Mouse (Mus musculus): ENCODE results near the gene Phlda2. TPM values are rescaled to one million over a fixed set of nuclear protein-coding genes. Genes with fewer than 3 reads are reported as not detected.
"Not testable (repeated sequence)": the region's sequence is repeated elsewhere in the genome, so short reads cannot be mapped to it uniquely, and the experiment has no call there.

The Phlda2 gene
- polyA plus RNA-seq (2016; fragmentation: Nextera tagmentation; extraction: Ambion mirVana): 3.3 TPM in 2 replicates

DNA sequence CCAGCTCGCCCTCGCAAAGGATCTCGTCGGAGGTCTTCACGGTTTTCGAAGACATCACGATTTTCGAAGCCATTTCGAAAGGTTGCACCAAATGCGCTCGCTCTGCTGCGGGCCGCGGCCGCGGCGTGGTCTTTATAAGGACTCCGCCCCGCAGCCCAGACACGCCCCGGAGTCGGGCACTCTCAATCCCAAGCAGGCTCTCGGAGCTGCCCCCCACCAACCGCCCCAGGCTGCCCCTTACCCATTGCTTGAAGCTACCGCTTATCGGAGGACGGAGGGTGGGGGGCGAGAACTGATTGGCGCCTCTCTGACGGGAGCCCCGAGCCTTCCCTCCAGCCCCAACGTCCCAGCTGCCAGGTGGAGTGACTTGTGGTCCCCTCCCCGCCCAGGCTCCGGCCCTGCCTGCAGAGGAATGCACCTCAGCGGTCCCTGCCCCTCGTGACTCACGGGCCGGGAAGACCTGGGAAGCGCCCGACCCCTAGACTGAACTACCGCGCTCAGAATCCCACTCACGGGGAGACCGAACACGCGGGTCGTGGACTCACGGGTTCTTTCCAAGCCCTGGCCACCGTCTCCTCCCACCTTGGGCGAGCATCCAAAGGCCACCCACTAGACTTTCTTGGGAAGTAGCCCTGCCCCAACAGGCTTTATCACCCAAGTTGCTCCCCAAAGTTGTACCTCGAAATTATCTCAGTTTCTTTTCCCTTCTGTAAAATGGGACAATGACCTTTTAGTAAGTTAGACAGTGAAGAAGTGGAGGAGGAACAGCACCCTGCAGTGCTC is at the start of gene Phlda2:
TSS of gene Phlda2 (minus strand) at position 733 of the 783 bp plus-strand sequence.
- H3K4me1 ChIP-seq: peaks cover 15% of the 10 kb centered on the region
- 4% methylated on average over 51 of the region's 51 CpGs for WGBS
- H3K27me3 ChIP-seq: peaks cover 68% of the 10 kb centered on the region
- no peak within 1 kb of the TSS for H3K27ac ChIP-seq
- peak within 1 kb of the TSS; percentile 37 for H3K4me3 ChIP-seq
- no peaks in the 10 kb centered on the region for H3K36me3 ChIP-seq
- no peak for ATAC-seq (ENCODE audit: low FRiP score)
- no peaks in the 10 kb centered on the region for H3K9me3 ChIP-seq (replicated peaks)
- peak within 1 kb of the TSS; percentile 67 for H3K4me2 ChIP-seq (replicated peaks)
- H3K9ac ChIP-seq: 0 out of 2 replicates have a peak within 1 kb of the TSS, but pooled peaks have one; percentile 15

DNA sequence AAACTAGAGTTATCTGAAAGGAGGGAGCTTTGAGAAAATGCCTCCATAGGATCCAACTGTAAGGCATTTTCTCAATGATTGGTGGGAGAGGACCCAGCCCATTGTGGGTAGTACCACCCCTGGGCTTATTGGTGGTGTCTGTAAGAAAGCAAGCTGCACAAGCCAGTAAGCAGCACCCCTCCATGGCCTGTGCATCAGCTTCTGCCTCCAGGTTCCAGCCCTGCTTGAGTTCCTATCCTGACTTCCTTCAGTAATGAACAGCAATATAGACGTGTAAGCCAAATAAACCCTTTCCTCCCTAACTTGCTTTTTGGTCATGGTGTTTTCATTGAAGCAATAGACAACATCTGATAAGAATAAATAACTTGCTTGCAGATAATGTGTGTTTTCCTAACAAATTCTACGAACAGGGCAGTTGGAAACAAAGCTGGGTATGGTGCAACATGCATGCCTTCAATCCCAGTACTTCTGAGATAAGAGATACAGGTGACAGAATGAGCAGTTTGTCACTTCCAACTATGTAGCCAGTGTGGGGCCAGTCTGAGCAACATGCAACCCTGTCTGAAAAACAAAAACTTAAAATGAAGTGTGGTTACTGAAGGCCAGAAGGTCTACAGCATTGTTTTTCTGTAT is 46.8 kb upstream of the Phlda2 start:
- H3K27ac ChIP-seq: peak overlapping the region; percentile 75
- peaks cover 21% of the 10 kb centered on the region for H3K4me1 ChIP-seq
- peak overlapping the region; percentile 96 for H3K4me3 ChIP-seq
- no peaks in the 10 kb centered on the region for H3K9me3 ChIP-seq (replicated peaks)
- peaks cover 7% of the 10 kb centered on the region for H3K36me3 ChIP-seq
- peak; percentile 3; the same call in 1 of the 2 replicates for ATAC-seq (ENCODE audit: low FRiP score)
- H3K9ac ChIP-seq: peak overlapping the region; percentile 69
- no peaks in the 10 kb centered on the region for H3K27me3 ChIP-seq
- peak overlapping the region; percentile 78 for H3K4me2 ChIP-seq (replicated peaks)
- WGBS: 34% methylated on average over 2 of the region's 2 CpGs

DNA sequence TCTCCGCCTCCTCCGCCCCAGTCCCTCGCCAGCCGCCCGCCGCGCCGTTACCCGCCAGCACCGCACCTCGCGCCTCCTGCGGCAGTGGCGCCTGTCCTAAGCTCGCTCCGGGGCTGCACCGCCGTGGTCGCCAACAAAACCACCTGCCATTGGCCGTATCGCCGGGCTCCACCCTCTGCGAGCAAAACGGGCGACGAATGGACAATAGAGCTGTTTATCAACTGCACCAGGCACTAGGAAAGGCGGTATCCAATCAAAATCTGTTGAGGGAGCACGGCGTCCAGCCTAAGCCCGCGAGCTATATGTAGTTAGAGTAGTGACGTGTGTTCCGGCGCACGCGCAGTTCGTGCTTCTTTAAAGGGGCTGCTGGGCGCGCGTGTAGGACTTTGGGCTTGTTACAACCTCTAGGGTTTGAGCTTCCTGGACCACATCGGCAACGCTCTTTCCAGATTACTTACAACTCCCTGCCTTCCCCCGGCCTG is 46.1 kb upstream of the Phlda2 start, which contains the start of gene Nap1l4:
TSS of gene Nap1l4 (minus strand) at position 131 of the 482 bp plus-strand sequence.
- H3K27me3 ChIP-seq: no peaks in the 10 kb centered on the region
- H3K27ac ChIP-seq: peak within 1 kb of the TSS; percentile 93
- H3K4me2 ChIP-seq (replicated peaks): peak within 1 kb of the TSS; percentile 78
- ATAC-seq (ENCODE audit: low FRiP score): peak; percentile 98
- under 1% methylated on average over 39 of the region's 43 CpGs for WGBS
- peaks cover 21% of the 10 kb centered on the region for H3K4me1 ChIP-seq
- peak within 1 kb of the TSS; percentile 96 for H3K4me3 ChIP-seq
- H3K9me3 ChIP-seq (replicated peaks): no peaks in the 10 kb centered on the region
- H3K9ac ChIP-seq: peak within 1 kb of the TSS; percentile 90
- H3K36me3 ChIP-seq: no peaks in the 10 kb centered on the region

DNA sequence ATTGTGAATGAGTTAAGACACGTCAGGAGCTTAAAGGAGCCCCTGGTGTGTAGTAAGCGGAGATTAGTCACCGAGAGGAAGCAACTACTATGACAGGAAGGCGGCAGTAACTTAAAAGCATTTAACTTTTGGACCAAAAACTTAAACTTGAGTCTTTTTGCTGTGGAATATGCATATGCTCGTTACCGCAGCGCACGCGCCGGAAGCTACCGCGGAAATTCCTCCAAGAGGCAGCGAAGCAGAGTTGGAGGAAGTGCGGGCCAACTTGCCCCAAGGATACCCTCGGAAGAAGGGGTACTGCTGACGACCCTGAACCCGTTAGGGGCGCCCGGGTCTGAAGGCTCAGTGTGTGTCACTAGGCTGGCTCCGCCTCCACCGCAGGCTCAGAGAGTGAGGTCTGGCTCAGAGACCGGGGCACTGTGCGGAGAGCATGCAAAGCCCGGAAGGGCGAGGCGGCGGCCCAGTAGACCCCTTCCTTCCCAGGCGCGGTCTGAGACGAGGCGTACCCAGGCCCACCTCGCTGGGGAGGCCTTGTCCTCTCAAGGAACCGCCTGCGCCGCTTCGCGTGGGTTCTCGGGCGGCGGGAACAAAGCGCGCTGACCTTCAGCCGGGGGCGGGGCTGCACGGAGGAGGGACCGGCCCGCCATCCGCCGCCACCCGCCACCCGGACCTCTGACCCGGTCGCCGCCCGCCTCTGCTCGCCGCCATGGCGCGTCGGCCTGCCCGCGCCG is 45.4 kb upstream of the Phlda2 start:
- ATAC-seq (ENCODE audit: low FRiP score): peak; percentile 84
- no peaks in the 10 kb centered on the region for H3K36me3 ChIP-seq
- H3K27me3 ChIP-seq: no peaks in the 10 kb centered on the region
- H3K9ac ChIP-seq: peak overlapping the region; percentile 90
- no peaks in the 10 kb centered on the region for H3K9me3 ChIP-seq (replicated peaks)
- peaks cover 21% of the 10 kb centered on the region for H3K4me1 ChIP-seq
- peak overlapping the region; percentile 78 for H3K4me2 ChIP-seq (replicated peaks)
- peak overlapping the region; percentile 93 for H3K27ac ChIP-seq
- WGBS: under 1% methylated on average over 45 of the region's 63 CpGs
- peak overlapping the region; percentile 96 for H3K4me3 ChIP-seq

DNA sequence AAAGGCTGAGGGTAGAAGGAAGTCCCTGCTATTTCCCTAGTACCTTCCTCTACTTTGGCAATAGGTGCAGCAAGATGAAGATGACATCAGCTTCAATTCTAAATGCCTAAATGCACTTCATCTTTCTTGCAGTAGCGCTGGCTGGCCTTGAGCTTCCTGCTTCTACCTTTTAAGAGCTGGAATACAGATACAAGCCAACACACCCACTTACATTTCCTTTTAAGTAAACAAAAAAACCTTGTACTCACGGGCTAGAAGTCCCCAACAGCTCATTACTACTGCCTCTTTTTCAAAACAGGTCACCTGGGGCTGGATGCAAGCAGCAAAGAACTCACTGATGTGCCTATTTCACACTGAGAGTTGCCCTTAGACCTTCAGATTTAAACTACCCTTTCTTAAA is 43.6 kb upstream of the Phlda2 start:
- Histone ChIP-seq H3K4me1 (peaks cover 21% of the 10 kb centered on the region), H3K36me3 (no peaks in the 10 kb centered on the region), H3K9ac (no peak overlapping the region), H3K27me3 (no peaks in the 10 kb centered on the region), H3K4me2 (replicated peaks) (no peak overlapping the region), H3K4me3 (no peak overlapping the region), H3K9me3 (replicated peaks) (no peaks in the 10 kb centered on the region), H3K27ac (no peak overlapping the region)
- WGBS: 80% methylated on average over 2 of the region's 2 CpGs
- no peak for ATAC-seq (ENCODE audit: low FRiP score)

DNA sequence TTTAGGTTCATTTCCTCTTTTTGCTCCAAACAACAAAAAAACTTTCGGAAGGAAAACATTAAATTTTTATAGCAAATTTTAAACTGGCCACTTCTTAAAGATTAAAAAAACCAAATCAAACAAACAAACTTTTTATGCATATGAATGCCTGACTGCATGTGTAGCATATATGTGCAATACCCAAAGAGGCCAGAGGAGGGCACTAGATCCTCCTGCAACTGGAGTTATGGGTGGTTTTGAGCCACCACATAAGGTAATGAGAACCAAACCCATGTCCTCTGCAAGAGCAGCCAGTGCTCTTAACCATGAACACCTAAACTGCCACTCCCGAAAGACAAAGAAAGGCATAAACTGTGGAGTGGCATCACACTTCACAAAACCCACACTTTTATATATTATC is 41.4 kb upstream of the Phlda2 start:
- no peaks in the 10 kb centered on the region for H3K27me3 ChIP-seq
- H3K4me1 ChIP-seq: peaks cover 15% of the 10 kb centered on the region
- H3K27ac ChIP-seq: no peak overlapping the region
- no peak overlapping the region for H3K9ac ChIP-seq
- peaks cover 12% of the 10 kb centered on the region; the same call in 1 of the 2 replicates for H3K36me3 ChIP-seq
- no peak overlapping the region for H3K4me2 ChIP-seq (replicated peaks)
- 96% methylated on average over 2 of the region's 2 CpGs for WGBS
- no peak for ATAC-seq (ENCODE audit: low FRiP score)
- no peaks in the 10 kb centered on the region for H3K9me3 ChIP-seq (replicated peaks)
- H3K4me3 ChIP-seq: no peak overlapping the region

DNA sequence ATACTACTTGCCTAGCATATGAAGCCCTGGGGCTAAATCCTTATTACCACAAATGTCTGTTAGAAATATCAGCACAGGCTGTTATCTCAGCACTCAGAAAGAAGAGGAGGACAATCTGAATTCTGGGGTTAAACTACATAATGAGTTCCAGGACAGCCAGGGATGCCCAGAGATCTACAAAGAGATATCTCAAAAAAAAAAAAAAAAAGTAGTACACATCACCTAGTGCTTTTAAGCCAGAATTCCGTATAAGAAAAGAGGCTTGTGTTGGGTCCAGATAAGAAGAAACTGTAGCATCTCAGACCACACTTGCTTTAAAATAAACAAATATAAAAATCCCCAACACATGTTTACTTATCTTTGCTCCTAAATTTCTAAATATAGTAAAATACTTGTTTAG is 35.7 kb upstream of the Phlda2 start:
- H3K4me1 ChIP-seq: no peaks in the 10 kb centered on the region
- H3K9me3 ChIP-seq (replicated peaks): no peaks in the 10 kb centered on the region
- no peak overlapping the region for H3K9ac ChIP-seq
- no peak for ATAC-seq (ENCODE audit: low FRiP score)
- peaks cover 61% of the 10 kb centered on the region for H3K36me3 ChIP-seq
- H3K4me2 ChIP-seq (replicated peaks): no peak overlapping the region
- no peaks in the 10 kb centered on the region for H3K27me3 ChIP-seq
- WGBS: 69% methylated on average over 1 of the region's 1 CpGs
- H3K27ac ChIP-seq: no peak overlapping the region
- no peak overlapping the region for H3K4me3 ChIP-seq

DNA sequence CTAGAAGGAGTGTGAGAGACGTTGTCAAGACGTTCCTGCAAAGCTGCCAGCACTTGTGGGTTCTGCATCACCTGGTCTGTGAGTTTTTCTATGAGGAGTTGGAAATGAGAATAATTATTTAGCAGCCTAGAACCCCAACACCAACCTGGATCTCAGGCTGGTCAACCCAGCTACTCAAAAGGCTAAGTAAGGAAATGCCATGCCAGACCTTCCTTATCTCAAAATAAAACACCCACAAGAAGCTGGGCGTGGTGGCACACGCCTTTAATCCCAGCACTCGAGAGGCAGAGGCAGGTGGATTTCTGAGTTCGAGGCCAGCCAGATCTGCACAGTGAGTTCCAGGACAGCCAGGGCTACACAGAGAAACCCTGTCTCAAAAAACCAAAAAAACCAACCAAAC is 35.3 kb upstream of the Phlda2 start:
- H3K4me1 ChIP-seq; H3K4me3 ChIP-seq; H3K9me3 ChIP-seq (replicated peaks); H3K4me2 ChIP-seq (replicated peaks); H3K27ac ChIP-seq; ATAC-seq (ENCODE audit: low FRiP score); H3K27me3 ChIP-seq; H3K9ac ChIP-seq: not testable (repeated sequence)
- H3K36me3 ChIP-seq: peaks cover 66% of the 10 kb centered on the region
- 93% methylated on average over 6 of the region's 6 CpGs for WGBS

DNA sequence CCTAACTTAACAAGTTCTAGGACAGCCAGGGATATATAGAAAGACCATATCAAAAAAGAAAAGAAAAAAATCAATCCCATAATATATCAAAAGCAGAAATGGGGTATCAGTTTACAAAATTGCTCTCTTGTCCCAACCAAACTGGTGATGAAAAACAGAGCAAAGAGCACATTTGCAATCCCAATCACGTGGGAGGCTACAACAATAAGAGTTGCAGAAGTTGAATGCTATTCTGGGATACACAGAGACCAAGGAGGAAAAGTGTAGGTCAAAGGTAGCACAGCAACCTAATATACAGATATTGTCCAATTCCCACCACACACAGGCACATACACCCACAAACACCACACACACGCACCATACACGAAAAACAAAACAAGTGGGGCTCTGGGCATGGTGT is 33.3 kb upstream of the Phlda2 start:
- Histone ChIP-seq H3K27ac (no peak overlapping the region), H3K4me3 (no peak overlapping the region), H3K9ac (no peak overlapping the region), H3K27me3 (no peaks in the 10 kb centered on the region), H3K4me1 (no peaks in the 10 kb centered on the region), H3K36me3 (peaks cover 83% of the 10 kb centered on the region), H3K4me2 (replicated peaks) (no peak overlapping the region), H3K9me3 (replicated peaks) (no peaks in the 10 kb centered on the region)
- 92% methylated on average over 3 of the region's 3 CpGs for WGBS
- ATAC-seq (ENCODE audit: low FRiP score): no peak

DNA sequence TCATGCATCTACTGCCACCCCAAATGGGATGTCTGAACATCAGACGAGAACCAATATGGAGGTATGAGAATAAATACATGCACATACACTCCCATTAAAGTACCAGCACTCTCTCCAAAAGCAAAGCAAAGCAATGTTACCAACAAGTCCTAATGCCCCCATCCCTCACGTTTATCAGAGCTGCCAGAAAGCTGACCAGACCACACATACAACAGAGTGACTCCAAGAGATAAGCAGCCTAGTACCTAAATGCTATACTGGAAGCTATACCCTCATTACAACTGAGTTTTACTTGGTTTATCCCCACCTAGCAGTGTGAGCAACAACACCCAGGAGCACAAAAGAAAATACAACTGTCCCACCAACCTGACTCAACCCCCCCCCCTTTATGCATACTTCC is 30.3 kb upstream of the Phlda2 start:
- H3K27me3 ChIP-seq: no peaks in the 10 kb centered on the region
- H3K9ac ChIP-seq: no peak overlapping the region
- H3K4me2 ChIP-seq (replicated peaks): no peak overlapping the region
- no peak overlapping the region for H3K27ac ChIP-seq
- 89% methylated on average over 2 of the region's 2 CpGs for WGBS
- H3K9me3 ChIP-seq (replicated peaks): no peaks in the 10 kb centered on the region
- H3K4me3 ChIP-seq: no peak overlapping the region
- H3K4me1 ChIP-seq: no peaks in the 10 kb centered on the region
- peaks cover 96% of the 10 kb centered on the region for H3K36me3 ChIP-seq
- no peak for ATAC-seq (ENCODE audit: low FRiP score)

DNA sequence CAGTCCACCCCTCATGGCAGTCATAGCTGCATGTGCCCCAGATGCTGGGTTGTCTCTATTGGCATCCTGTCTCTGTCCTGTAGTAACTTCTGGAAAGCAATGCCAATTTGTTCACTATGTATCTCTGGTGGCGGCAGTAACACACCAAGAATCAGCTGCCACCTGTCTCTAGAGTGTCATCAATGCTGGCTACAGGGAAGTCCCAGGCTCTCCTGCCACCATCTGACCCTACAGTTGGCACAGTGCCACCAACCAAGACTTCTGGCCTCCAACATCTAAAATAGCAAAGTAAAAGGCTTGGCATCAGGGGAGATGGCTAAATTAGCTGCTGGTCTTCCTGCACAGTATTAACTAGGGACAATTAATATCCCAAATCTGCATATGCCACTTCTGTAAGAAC is 29.5 kb upstream of the Phlda2 start:
- 90% methylated on average over 1 of the region's 1 CpGs for WGBS
- ATAC-seq (ENCODE audit: low FRiP score): no peak

DNA sequence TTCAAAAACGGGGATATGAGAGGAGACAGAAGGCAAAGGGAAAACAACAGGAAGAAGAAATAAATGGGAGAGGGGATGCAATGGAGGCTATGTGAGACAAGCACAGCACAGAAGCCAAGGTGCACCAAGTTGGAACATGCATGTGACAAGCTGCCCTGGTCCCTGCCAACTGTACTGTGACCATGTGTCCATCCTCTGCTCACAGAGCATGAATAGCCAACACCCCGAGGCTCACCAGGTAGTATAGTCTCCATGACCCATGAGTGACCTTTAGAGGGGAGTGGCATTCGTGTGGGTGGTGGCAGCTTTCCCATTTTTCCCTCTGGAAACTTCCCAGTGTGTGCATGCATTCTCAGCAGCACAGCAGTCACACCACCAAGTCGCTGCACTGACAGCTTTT is 16.4 kb upstream of the Phlda2 start:
- H3K9me3 ChIP-seq (replicated peaks): no peaks in the 10 kb centered on the region
- no peaks in the 10 kb centered on the region for H3K27me3 ChIP-seq
- no peaks in the 10 kb centered on the region for H3K4me1 ChIP-seq
- H3K27ac ChIP-seq: no peak overlapping the region
- no peak overlapping the region for H3K4me3 ChIP-seq
- H3K4me2 ChIP-seq (replicated peaks): no peak overlapping the region
- H3K9ac ChIP-seq: no peak overlapping the region
- no peak for ATAC-seq (ENCODE audit: low FRiP score)
- H3K36me3 ChIP-seq: peaks cover 94% of the 10 kb centered on the region
- 83% methylated on average over 4 of the region's 4 CpGs for WGBS

More for the DNA sequence above, 29.5 kb upstream of the Phlda2 start:
- Histone ChIP-seq H3K4me1 (no peaks in the 10 kb centered on the region), H3K4me3 (no peak overlapping the region), H3K9me3 (replicated peaks) (no peaks in the 10 kb centered on the region), H3K27ac (no peak overlapping the region), H3K9ac (no peak overlapping the region), H3K36me3 (peaks cover 96% of the 10 kb centered on the region), H3K27me3 (no peaks in the 10 kb centered on the region), H3K4me2 (replicated peaks) (no peak overlapping the region)

All from hindbrain, embryonic 12.5 days (tissue).